Mouse (Mus musculus) olfactory bulb, adult 2 months (tissue): ENCODE data around the gene Slc12a3. TPM values are rescaled to one million over a fixed set of nuclear protein-coding genes. Genes with fewer than 3 reads are reported as not detected.
A peak's percentile ranks its signal among the peaks of the same experiment; 100 is the strongest.

ENCODE experiments used
- H3K27ac ChIP-seq: fragments of 200-500 bp; 2 replicates; pipeline ENCODE4 v1.5.1; 2012; ENCODE audit warnings: low read depth, low read length; ENCODE audit not compliant: insufficient read depth
- H3K4me1 ChIP-seq: fragments of 200-500 bp; 2 replicates; pipeline ENCODE4 v1.6.1; 2012; ENCODE audit warnings: low read length; ENCODE audit not compliant: control insufficient read depth, insufficient read depth
- H3K4me3 ChIP-seq: fragments of 200-500 bp; 2 replicates; pipeline ENCODE4 v1.5.1; 2012; ENCODE audit warnings: mild to moderate bottlenecking, low read depth, low read length, moderate library complexity; ENCODE audit not compliant: insufficient read depth
- CTCF ChIP-seq: fragments of 200-500 bp; IDR thresholded peaks from 2 replicates; pipeline ENCODE4 v1.5.1; 2012; ENCODE audit warnings: low read depth, mild to moderate bottlenecking, low read length, moderate library complexity; ENCODE audit not compliant: insufficient read depth
- POLR2A ChIP-seq: fragments of 200-500 bp; IDR thresholded peaks from 2 replicates; pipeline ENCODE4 v1.6.1; 2012; ENCODE audit warnings: mild to moderate bottlenecking, low read depth, low read length, moderate library complexity; ENCODE audit not compliant: insufficient read depth
- WGBS: fragments of 180-500 bp; shearing (Covaris S2); methylation state at CpG from one replicate; pipeline ENCODE4 v1.1.7; 2018; 5-methylcytosine and 5-hydroxymethylcytosine counted together
- polyA plus RNA-seq: library from polyadenylated mRNA; stranded (reverse); fragments of >200 nt; gene quantifications from 2 replicates; pipeline ENCODE4 v1.2.4, GENCODE M21; 2012; ENCODE audit warnings: low replicate concordance; ENCODE audit not compliant: missing spikeins, insufficient read depth, insufficient read length

Slc12a3 gene
- polyA plus RNA-seq, 1 experiment: not detected

GRCm38 (mm10) chr8:94361774-94362431 lies 32.9 kb downstream of the Slc12a3 start:
- Histone ChIP-seq H3K4me1 (peaks cover 12% of the 10 kb centered on the region), H3K27ac (no peak overlapping the region), H3K4me3 (no peak overlapping the region)
- TF ChIP-seq CTCF (no peak), POLR2A (no peak)
- 90% methylated on average over 6 of the region's 6 CpGs for WGBS

- 76% methylated on average over 7 of the region's 7 CpGs for WGBS
- TF ChIP-seq POLR2A (no peak), CTCF (no peak)
- no peak overlapping the region for H3K4me3 ChIP-seq
- H3K27ac ChIP-seq: peak overlapping the region; percentile 63; the same call in 1 of the 2 replicates
- peaks cover 12% of the 10 kb centered on the region for H3K4me1 ChIP-seq
These were observed 33.7 kb downstream of the Slc12a3 start for GRCm38 (mm10) chr8:94362607-94363239.

GRCm38 (mm10) chr8:94363288-94363688 lies 34.3 kb downstream of the Slc12a3 start:
- WGBS: 51% methylated on average over 4 of the region's 4 CpGs
- H3K4me1 ChIP-seq: peaks cover 12% of the 10 kb centered on the region
- H3K27ac ChIP-seq: peak overlapping the region; percentile 63
- TF ChIP-seq CTCF (no peak), POLR2A (no peak)
- H3K4me3 ChIP-seq: no peak overlapping the region

GRCm38 (mm10) chr8:94363906-94364305 lies 34.9 kb downstream of the Slc12a3 start:
- WGBS: 66% methylated on average over 2 of the region's 2 CpGs
- H3K4me1 ChIP-seq: peaks cover 12% of the 10 kb centered on the region
- peak overlapping the region; percentile 38 for H3K27ac ChIP-seq
- TF ChIP-seq POLR2A: no peak
- TF ChIP-seq CTCF: no peak
- no peak overlapping the region for H3K4me3 ChIP-seq

- Histone ChIP-seq H3K4me3 (no peak overlapping the region), H3K4me1 (peaks cover 12% of the 10 kb centered on the region), H3K27ac (no peak overlapping the region)
- 92% methylated on average over 6 of the region's 6 CpGs for WGBS
- TF ChIP-seq CTCF (no peak), POLR2A (no peak)
These were observed 35.8 kb downstream of the Slc12a3 start for GRCm38 (mm10) chr8:94364686-94365312.

- no peak for TF ChIP-seq CTCF
- TF ChIP-seq POLR2A: no peak
- H3K4me3 ChIP-seq: no peak overlapping the region
- H3K27ac ChIP-seq: no peak overlapping the region
- 87% methylated on average over 9 of the region's 9 CpGs for WGBS
- H3K4me1 ChIP-seq: peaks cover 12% of the 10 kb centered on the region
These were observed 36.5 kb downstream of the Slc12a3 start for GRCm38 (mm10) chr8:94365410-94365981.

- TF ChIP-seq CTCF: no peak
- no peak for TF ChIP-seq POLR2A
- Histone ChIP-seq H3K27ac (no peak overlapping the region), H3K4me1 (no peaks in the 10 kb centered on the region), H3K4me3 (no peak overlapping the region)
- 87% methylated on average over 5 of the region's 5 CpGs for whole genome bisulfite sequencing
These were observed 41.8 kb downstream of the Slc12a3 start for GRCm38 (mm10) chr8:94370839-94371238.

- 88% methylated on average over 6 of the region's 6 CpGs for WGBS
- Histone ChIP-seq H3K27ac (no peak overlapping the region), H3K4me3 (no peak overlapping the region), H3K4me1 (no peaks in the 10 kb centered on the region; the same call in 1 of the 2 replicates)
- no peak for TF ChIP-seq CTCF
- no peak for TF ChIP-seq POLR2A
These were observed 44.1 kb downstream of the Slc12a3 start for GRCm38 (mm10) chr8:94372955-94373599.
